Mouse (Mus musculus) olfactory bulb, adult 2 months (tissue): ENCODE results near the gene Tex11.

Source experiments
- CTCF ChIP-seq: fragments of 200-500 bp; IDR thresholded peaks from 2 replicates; pipeline ENCODE4 v1.5.1; 2012; ENCODE audit warnings: low read depth, mild to moderate bottlenecking, low read length, moderate library complexity; ENCODE audit not compliant: insufficient read depth
- POLR2A ChIP-seq: fragments of 200-500 bp; IDR thresholded peaks from 2 replicates; pipeline ENCODE4 v1.6.1; 2012; ENCODE audit warnings: mild to moderate bottlenecking, low read depth, low read length, moderate library complexity; ENCODE audit not compliant: insufficient read depth

DNA sequence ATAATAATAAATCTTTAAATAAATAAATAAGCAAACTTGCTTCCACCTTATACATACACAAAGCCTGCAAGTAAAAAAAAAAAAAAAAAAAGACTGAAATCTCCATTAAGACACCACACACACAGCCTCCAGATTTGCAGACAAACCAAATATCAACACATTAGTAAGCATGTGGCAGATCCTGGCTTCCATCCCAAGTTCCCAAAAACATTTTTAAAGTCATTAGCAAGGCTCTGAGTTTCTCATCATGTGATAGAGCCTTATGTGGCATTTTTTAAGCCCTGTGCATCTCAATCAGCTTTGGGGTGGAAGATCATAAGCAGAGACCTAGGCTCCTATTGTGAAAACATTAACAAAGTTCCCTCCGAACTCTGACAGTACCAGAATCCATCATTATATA is 5.8 kb upstream of the Tex11 start:
- TF ChIP-seq POLR2A, result no peak
- TF ChIP-seq CTCF, result no peak
